Mouse (Mus musculus) CD4-positive, CD25-positive, alpha-beta regulatory T cell, adult 2 months (primary cell): ENCODE data around the gene H2-M11.

Experiments used
- DNase-seq: peaks from one replicate; pipeline ENCODE4 v3.0.0-alpha.2; 2012; ENCODE audit warnings: low read depth, low spot score

Gene H2-M11

DNA sequence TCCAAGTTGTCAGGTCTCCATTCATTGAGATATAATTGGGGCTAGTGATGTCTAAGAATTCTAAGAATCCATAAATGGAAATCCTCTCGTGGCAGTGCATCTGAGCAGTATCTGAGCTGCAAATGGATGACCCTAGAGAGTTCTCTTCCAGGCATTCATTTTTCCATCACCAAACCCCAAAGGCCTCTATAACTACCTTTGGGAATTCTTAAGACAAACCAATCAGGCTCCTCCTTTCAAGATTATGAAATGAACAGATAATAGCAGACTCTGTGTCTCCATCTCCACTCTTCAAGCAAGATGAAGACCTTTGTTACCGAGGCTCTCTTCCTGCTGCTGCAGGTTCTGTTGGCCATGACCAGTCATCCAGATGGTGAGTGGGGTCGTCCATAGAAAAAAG lies at the start of gene H2-M11:
Gene H2-M11, plus strand, starts transcription at position 301 of the 400 bp plus-strand sequence.
- DNase-seq, result no peak

- DNase-seq, result no peak
Observed at GRCm38 (mm10) chr17:36500435-36500834, 46.4 kb upstream of the H2-M11 start.

DNA sequence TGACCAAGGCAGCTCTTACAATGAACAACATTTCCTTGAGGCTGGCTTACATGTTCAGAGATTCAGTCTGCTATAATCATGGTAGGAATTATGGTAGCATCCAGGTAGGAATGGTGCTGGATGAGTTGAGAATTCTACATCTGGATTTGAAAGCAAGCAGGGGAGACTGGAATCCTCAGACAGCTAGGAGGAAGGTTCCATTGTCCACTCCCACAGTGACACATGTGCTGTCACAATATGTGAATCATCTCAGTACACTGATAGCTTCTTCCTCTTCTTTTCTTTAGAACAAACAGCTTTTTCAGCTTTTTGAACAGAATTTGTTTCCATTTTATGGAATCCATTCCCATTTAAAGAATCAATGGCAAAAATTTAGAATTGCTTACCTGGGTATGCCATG lies 43.0 kb upstream of the H2-M11 start:
- DNase-seq, result no peak
